Mouse (Mus musculus) gastrocnemius, adult 8-10 months (tissue): Measurements from ENCODE around the gene Gm45140. TPM values are rescaled to one million over a fixed set of nuclear protein-coding genes. Genes with fewer than 3 reads are reported as not detected.

Experiments used
- DNase-seq, 2 experiments: peaks; one replicate each; pipeline ENCODE4 v3.0.0; 2022; ENCODE audit warnings: low spot score in 2 of 2
- total RNA-seq, 4 experiments: library from RNA; stranded (reverse); gene quantifications; 2 replicates each; pipeline ENCODE4 v1.2.4; 2022

The Gm45140 gene
- 1 to 10 TPM in 1 of 4 experiments, under 1 TPM in 1, not detected in 2; 0.48 to 1.0 TPM for total RNA-seq

- DNase-seq: no peak
Observed at GRCm38 (mm10) chr6:87835695-87836094, at the start of gene Gm45140. Gene Gm45140 (minus strand): TSS chr6:87835795.

GRCm38 (mm10) chr6:87882816-87883215, 47.2 kb upstream of the Gm45140 start:
- no peak for DNase-seq

GRCm38 (mm10) chr6:87882221-87882620, 46.6 kb upstream of the Gm45140 start:
- no peak for DNase-seq

GRCm38 (mm10) chr6:87879628-87880027, 44.0 kb upstream of the Gm45140 start:
- DNase-seq: no peak

GRCm38 (mm10) chr6:87879010-87879409, 43.4 kb upstream of the Gm45140 start:
- no peak for DNase-seq

GRCm38 (mm10) chr6:87876068-87876643, 40.6 kb upstream of the Gm45140 start:
- DNase-seq: peak in 1 of 2 experiments; percentile 39

- no peak for DNase-seq
Observed at GRCm38 (mm10) chr6:87875562-87875961, 40.0 kb upstream of the Gm45140 start.

GRCm38 (mm10) chr6:87875083-87875482, 39.5 kb upstream of the Gm45140 start:
- DNase-seq: peak; percentile 90 to 94

GRCm38 (mm10) chr6:87873963-87874362, 38.4 kb upstream of the Gm45140 start:
- no peak for DNase-seq

- DNase-seq: peak; percentile 73 to 82
Observed at GRCm38 (mm10) chr6:87873104-87873503, 37.5 kb upstream of the Gm45140 start.

GRCm38 (mm10) chr6:87871240-87871639, 35.6 kb upstream of the Gm45140 start:
- no peak for DNase-seq

- DNase-seq: no peak
Observed at GRCm38 (mm10) chr6:87870440-87870839, 34.8 kb upstream of the Gm45140 start.

- peak; percentile 96 to 97 for DNase-seq
Observed at GRCm38 (mm10) chr6:87868871-87869506, 33.4 kb upstream of the Gm45140 start.

- no peak for DNase-seq
Observed at GRCm38 (mm10) chr6:87867256-87867655, 31.7 kb upstream of the Gm45140 start.

GRCm38 (mm10) chr6:87866211-87866610, 30.6 kb upstream of the Gm45140 start:
- DNase-seq: no peak

GRCm38 (mm10) chr6:87857071-87857470, 21.5 kb upstream of the Gm45140 start:
- DNase-seq: no peak

GRCm38 (mm10) chr6:87853446-87853845, 17.9 kb upstream of the Gm45140 start:
- DNase-seq: no peak

GRCm38 (mm10) chr6:87851871-87852270, 16.3 kb upstream of the Gm45140 start:
- no peak for DNase-seq

GRCm38 (mm10) chr6:87850900-87851614, 15.5 kb upstream of the Gm45140 start, which contains the start of gene Cnbp:
Gene Cnbp (minus strand): TSS chr6:87851106.
- DNase-seq: peak; percentile 96

GRCm38 (mm10) chr6:87850155-87850899, 14.7 kb upstream of the Gm45140 start:
- peak; percentile 43 to 49 for DNase-seq

- DNase-seq: no peak
Observed at GRCm38 (mm10) chr6:87849780-87850154, 14.2 kb upstream of the Gm45140 start.

- no peak for DNase-seq
Observed at GRCm38 (mm10) chr6:87846813-87847212, 11.2 kb upstream of the Gm45140 start.
